Mouse (Mus musculus): ENCODE results near the gene Ube2u.

GRCm38 (mm10) chr4:100595771-100596170 is 117.1 kb downstream of the Ube2u start:
- TF ChIP-seq CTCF (IDR thresholded peaks at IDR 0.05; ENCODE audit: extremely low read depth, insufficient read depth, insufficient read length, insufficient replicate concordance) (no peak), POLR2A (IDR thresholded peaks at IDR 0.05; ENCODE audit: low read depth, low read length) (no peak)
